Mouse (Mus musculus): Measurements from ENCODE around the gene Rbm3. TPM values are rescaled to one million over a fixed set of nuclear protein-coding genes. Genes with fewer than 3 reads are reported as not detected.

Rbm3 gene
- total RNA-seq, 2 experiments from 2014 or later: 63.1 to 74.0 TPM

Other genes with a start within 250 kb of the Rbm3 start
- 10 to 100 TPM; 22.2 to 22.4 TPM for gene Pqbp1, start 246.6 kb downstream of the Rbm3 start, total RNA-seq (2021)
- 10 to 100 TPM; 44.5 to 49.0 TPM for gene Timm17b, start 246.5 kb downstream of the Rbm3 start, total RNA-seq (2021)
- gene Gm10491, start 238.0 kb downstream of the Rbm3 start, total RNA-seq (2021): not detected
- not detected for gene Gm10490, start 236.3 kb downstream of the Rbm3 start, total RNA-seq (2021)
- under 1 TPM in 1 of 2 experiments, not detected in 1; 0.25 TPM for gene Pcsk1n, start 226.1 kb downstream of the Rbm3 start, total RNA-seq (2021)
- not detected for gene Eras, start 217.3 kb downstream of the Rbm3 start, total RNA-seq (2021)
- 10 to 100 TPM; 11.1 to 11.8 TPM for gene Hdac6, start 198.0 kb downstream of the Rbm3 start, total RNA-seq (2021)
- gene Gata1, start 167.8 kb downstream of the Rbm3 start, total RNA-seq (2021): under 1 TPM in 1 of 2 experiments, not detected in 1; 0.14 TPM
- not detected for gene Glod5, start 127.4 kb downstream of the Rbm3 start, total RNA-seq (2021)
- gene Suv39h1, start 71.1 kb downstream of the Rbm3 start, total RNA-seq (2021): 1 to 10 TPM; 4.8 to 5.1 TPM
- 1 to 10 TPM; 1.9 to 2.5 TPM for gene Was, start 55.4 kb downstream of the Rbm3 start, total RNA-seq (2021)
- gene Wdr13, start 13.0 kb downstream of the Rbm3 start, total RNA-seq (2021): 10 to 100 TPM; 39.4 to 44.4 TPM
- gene Tbc1d25, start 30.3 kb upstream of the Rbm3 start, total RNA-seq (2021): 1 to 10 TPM; 3.9 to 5.6 TPM
- 10 to 100 TPM; 19.6 to 25.1 TPM for gene Ebp, start 47.6 kb upstream of the Rbm3 start, total RNA-seq (2021)
- gene Porcn, start 60.6 kb upstream of the Rbm3 start, total RNA-seq (2021): 1 to 10 TPM; 3.0 to 3.4 TPM
- 10 to 100 TPM; 11.1 to 11.9 TPM for gene Ftsj1, start 106.5 kb upstream of the Rbm3 start, total RNA-seq (2021)
- under 1 TPM; 0.65 to 0.89 TPM for gene Slc38a5, start 125.3 kb upstream of the Rbm3 start, total RNA-seq (2021)
- not detected for gene Ssxb10, start 181.5 kb upstream of the Rbm3 start, total RNA-seq (2021)
- not detected for gene Ssxb9, start 221.1 kb upstream of the Rbm3 start, total RNA-seq (2021)

All from heart, postnatal 36 days (tissue).